Mouse (Mus musculus) right cerebral cortex, postnatal 14 days (tissue): ENCODE data around the gene Fam131b.

Experiments used
- DNase-seq: peaks from one replicate; pipeline ENCODE4 v3.0.0; 2022

Fam131b gene

DNA sequence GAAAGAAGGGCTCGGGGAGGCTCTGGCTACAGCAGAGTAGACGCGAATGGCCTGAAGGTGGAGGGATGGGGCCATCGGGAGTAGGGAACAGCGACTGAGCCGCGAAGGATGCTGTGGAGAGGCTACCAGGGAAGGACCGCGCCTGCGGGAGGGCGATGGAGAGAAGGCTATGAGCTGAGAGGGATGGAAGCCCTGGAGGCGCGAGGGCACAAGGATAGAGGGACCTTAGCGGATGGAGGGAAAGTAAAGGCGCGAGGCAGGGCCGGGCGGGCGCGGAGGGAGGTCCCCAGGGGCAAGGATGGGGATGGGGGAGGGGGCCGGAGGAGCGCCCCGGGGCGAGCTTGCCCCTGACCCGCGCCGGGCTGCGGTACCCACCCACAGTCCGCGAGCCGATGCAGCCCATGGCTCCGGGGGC, 369 bp downstream of the Fam131b start:
- DNase-seq, result peak; percentile 37

DNA sequence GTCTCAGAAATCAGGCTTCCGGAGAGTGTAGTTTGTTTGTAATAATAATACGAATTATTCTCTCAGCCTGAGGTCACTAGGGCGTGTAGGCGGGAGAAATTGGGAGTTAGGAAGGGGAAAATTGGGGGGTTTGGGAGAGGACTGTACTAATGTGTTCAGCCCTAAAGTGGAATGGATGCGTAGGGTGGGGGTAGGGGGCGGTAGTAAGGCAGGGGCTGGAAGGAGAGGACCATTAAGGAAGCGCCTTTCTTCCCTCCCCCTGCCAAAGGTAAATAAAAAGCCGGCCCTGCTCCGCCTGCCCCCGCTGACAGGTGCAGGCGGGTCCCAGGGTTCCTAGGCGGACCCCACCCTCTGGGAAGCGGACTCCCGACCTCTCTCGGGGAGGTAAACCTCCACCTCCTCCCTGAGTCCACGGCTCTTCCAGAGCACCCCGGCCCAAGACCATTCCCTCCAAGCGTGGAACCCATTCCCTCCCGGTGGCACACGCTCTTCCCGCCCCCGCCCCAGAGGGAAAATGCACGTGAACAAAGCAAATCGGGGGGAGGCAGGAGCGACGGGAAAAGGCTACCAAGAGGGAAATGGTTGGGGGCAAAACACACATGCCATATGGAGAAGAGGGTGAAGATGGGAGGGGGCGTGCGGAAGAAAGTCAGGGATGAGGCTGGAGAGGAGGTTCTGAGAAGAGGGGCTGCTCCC, 924 bp downstream of the Fam131b start:
- no peak for DNase-seq

DNA sequence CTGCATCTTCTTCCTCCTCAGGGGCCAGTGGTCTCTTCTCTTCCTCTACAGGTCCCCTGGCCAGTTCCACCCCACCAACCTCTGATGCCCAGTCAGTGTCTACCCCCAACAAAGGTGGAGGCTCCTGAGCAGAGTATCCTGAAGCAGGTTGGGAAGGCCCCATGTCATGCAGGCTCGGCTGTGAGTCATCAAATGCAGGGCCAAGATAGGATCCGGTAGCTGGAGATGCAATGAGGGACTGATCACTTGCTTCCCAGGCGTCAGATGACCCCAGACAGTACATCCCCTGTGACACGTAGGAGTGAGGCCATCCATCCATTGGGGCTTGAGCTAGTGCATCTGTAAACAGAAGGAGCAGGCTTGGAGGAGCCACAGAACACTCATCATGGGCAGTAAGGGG, 6.2 kb downstream of the Fam131b start:
- DNase-seq, result no peak

DNA sequence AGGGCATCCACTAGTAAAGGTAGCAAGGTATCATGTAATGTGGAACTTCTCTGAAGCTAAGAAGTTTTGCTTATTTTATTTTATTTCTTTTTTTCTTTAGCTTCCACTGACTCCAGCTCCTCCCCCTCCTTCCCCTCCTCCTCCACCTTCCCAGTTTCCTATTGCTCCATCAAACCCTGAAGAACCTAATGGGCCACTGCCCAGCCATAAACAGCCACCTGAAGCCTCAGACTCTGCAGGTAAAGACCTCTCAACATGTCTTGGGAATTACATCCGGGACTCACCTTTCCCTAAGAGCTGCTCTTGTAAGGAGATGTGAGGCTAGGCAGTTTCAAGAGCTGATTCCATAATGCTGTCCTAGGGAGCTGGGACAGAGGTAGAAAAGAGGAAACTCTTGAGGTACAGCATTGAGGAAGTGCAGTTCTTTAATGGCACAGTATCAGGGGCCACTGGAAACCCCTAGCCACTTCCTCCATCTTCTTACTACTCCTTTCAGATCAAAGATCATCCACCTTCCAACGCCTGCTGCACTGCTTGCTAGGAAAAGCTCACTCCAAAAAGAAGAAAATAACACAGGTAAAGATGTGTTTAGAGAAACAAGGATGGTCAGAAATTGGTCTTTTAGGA, 13.9 kb downstream of the Fam131b start:
- no peak for DNase-seq

DNA sequence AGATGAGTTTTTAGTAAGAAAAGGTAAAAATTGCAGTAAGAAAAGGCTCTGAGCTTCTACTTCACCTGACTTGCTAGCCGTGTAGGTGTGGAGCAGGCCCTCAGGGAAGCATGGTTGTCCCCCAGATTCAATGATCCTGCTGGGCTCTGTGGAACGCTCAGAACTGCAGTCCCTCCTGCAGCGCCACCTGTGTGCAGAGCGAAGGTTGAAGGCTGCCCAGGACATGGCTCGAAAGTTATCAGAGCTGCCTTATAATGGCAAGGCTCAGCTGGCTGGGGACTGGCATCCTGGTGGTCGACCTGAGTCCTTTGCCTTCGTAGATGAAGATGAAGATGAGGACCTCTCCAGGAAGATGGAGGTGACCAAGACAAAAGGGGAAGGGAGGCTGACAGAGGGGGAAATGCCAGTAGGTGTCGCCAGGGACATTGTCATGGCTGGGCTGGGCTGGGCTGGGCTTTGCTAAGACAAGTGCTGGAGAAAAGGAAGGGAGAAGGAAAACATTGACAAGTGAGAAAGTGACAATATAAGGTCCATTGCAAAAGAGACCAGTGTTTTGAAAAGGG, 14.5 kb downstream of the Fam131b start:
- DNase-seq, result no peak

DNA sequence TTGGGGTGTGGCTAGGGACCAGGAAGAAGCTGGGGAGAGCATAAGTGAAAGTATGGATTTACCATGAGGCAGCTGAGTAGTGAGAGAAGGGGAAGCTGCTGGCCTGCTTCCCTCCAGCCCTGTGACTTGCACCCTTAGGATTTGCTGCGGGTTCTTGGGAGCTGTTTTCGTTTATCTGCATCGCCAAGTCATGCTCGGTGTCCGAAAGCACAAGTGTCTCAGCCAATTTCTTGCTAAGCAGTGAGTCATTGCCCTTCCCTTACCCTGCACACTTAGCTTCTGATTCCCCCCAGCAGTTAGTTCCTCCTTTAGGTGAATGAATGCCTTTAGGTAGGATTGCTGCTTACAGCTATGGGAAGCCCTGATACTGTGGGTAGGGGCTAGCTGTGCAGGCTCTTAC, 25.1 kb downstream of the Fam131b start:
- DNase-seq, result no peak

DNA sequence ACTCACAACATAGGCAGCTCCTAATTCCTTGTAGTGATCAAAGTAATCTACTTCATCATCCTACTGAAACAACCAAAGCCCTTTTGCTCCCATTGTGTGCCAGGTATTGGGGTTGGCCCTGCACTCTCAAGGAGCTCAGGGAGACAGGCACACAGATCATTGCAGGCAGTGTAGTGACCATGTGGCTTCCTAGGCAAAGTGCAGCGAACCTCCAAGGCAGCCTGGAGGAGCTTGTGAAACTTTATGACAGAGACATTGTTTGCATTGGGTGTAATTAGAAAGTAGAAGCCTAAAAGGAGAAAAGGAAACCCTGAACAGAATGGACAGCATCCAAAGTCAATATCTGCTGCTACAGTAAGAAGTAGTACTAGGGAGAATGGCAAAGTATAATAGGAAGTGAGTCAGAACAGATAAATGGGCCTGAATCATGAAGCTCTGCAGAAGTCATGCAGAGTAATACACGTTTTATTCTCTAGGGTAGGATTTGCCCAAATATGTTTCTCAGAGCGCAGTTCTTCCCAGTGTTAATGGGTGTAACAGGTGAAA, 28.8 kb downstream of the Fam131b start:
- no peak for DNase-seq

DNA sequence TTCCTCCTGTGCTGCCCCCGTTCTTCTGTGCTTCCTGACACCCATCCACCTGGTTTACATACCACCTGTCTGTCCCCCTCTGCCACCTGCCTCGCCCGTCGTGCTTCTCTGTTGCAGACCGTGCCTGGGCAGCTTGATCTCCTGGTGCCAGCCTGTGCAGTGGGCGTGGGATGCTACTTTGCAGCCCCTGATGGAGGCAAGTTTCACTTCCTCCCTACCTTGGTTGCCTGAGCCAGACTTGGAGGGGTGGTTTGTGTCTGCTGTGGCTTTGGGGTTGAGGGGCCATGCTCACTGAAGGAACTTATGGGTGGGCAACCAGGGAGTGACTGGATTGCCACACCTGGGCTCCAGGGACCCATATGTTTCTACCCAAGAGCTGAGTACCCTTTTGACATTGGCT, 31.1 kb downstream of the Fam131b start:
- no peak for DNase-seq

DNA sequence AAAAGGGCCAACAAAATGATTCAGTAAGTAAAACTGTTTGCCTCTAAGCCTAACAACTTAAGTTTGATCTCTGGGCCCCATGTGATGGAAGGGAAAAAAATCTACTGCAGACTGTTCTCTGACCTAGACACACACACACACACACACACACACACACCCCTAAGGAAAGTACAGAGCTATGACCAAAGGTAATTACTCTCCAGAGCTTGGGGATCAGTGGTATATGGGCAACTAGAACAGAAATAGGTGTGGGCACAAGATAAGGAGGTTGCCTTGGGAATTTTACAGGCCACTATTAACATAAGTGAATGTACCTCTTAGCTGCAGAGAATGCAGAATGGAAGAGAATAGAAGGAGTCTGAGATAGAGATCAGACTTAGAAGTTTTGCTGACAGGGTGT, 36.9 kb downstream of the Fam131b start:
- no peak for DNase-seq

DNA sequence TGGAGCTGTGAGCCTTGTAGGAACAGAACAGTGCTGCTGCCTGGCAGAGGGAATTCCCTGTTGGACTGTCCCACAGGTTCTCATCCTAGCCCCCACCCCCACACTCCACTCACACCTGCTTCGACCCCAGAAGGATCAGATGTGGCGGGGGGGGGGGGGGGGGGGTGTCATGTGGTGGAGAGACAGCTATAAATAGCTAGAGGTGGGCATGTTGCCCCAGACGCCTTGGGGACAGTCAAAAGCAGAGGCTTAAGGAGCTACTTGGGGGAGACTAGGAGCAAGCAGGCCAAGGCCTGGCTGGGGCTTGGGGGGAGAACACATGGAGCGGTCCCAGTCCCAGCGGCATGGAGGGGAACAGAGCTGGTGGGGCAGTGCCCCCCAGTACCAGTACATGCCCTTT, 38.0 kb downstream of the Fam131b start, which contains the start of gene Clcn1:
TSS of gene Clcn1 (plus strand) at position 238 of the 400 bp plus-strand sequence.
- DNase-seq, result no peak

DNA sequence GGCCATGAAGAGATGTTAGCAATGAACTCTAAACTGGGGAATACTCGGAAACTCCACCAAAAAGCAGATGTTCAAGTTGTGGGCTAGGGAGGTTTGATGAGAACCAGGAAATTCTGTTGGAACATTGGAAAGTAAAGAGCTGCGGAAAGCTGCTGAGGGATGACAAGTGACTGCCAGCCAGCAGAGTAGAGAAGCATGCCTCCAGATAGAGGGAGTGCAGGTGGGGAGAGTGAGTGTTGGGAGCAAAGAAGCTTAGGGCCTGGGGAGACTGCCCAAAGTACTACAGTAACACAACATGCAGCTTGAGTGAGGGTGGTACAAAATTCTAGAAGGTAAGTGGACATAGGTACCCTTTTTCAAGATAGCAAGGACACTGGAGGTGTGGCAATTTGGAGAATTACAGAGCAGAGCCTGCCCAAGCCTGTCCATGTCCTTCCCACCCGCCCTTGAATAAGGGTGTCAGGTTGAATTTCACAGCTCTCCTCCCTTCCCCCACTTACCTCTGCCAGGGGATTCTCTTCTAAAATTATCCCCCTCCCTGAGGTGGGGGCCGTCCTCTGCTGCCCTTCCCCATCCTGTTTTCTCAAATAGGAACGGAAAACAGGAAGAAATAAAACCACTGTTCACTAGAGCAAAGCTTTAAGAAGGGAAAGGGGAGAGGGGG, 41.4 kb downstream of the Fam131b start:
- no peak for DNase-seq

DNA sequence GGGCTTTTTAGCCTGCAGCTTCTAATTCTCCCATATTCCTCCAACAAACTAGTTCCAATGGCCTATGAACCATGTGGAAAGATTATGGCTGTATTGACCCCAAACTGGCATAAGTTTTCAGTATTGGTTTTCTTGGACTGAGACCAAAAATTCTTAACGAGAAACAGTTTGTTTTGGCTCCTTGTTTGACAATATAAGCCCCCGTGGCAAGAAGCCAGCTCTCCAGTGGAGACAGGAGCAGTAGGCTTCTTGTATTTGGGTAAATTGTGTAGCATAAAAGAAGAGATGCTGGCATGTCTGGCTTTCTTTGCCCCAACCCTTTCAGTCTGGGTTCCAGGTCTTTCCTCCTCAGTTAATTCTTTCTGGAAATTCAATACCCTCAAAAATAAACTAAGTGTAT, 48.3 kb downstream of the Fam131b start:
- DNase-seq, result no peak

DNA sequence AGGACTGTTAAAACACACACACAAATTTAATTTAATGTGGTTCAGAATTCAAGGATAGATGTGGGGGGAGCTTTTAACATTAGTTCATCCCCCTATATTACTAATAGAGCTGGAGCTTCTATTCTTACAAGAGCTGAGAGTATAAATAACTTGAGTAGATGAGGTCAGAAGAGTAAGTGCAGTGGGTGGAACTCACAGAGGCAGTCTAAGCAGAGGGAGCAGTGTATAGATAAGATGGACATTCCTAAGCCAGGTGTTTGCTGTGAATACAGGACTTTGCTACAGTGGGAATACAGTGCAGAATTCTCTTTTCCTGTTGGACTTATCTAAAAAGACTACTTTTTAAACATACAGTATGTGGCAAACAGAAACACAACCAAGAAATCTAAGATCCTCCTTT, 53.6 kb downstream of the Fam131b start:
- DNase-seq, result no peak

DNA sequence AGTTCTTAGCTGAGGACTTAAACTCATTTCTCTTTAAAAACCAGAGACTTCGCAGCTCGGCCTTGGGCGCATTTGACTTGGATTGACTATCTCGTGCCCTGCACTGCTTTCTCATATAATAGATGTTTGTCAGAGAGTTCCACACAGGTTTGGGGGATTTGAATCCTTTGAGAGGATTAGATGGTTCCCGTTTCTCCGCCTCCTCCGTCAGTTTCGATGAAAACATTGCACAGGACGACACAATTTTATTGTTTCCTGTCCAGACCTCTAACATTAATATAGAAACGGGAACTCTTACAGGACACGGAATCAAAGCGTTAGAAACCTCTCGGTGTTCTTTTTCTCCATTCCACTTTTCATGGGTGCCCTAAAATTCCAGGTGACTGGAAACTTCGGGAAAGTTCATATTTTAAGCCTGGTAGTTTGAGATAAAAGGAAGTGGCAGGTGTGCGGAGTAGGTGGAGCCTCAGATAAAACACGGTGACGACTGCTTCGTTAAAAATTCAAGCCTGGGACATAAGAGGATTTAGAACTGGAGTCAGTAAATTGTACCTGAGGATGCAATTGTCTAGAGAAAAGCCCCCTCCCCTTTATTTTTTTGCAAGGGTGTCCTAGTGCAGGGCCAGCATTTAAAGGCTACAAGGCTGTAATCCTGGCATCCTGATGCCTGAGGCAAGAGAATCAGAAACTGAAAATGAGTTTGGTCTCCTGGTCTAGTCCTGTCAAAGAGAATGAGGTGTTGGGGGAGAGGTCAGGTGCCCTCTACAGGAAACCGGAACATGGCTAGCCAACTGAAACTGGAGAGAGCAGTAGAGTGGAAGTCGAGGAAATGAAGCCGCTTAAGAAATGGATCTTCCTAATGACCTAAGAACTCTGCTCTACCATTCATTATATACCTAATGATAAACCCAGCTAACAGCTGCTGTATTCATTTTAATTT, 58.8 kb downstream of the Fam131b start:
- DNase-seq, result no peak
